Mouse (Mus musculus): ENCODE measurements around the gene Olfr1123. TPM values are rescaled to one million over a fixed set of nuclear protein-coding genes. Genes with fewer than 3 reads are reported as not detected.

Gene Olfr1123
- total RNA-seq (2012; rRNA removed) (not detected in 2 replicates), polyA plus RNA-seq (2012; ENCODE audit: insufficient read depth in 1 of 2, insufficient read length in 2 of 2, low read depth in 1 of 2, low replicate concordance in 2 of 2, missing spikeins in 1 of 2) (not detected)

- Histone ChIP-seq H3K27ac (ENCODE audit: control insufficient read depth, low read depth, low read length) (no peak within 1 kb of the TSS), H3K9me3 (replicated peaks; ENCODE audit: insufficient read depth, low read length) (no peaks in the 10 kb centered on the region), H3K36me3 (ENCODE audit: control insufficient read depth in 1 of 2, insufficient read depth in 2 of 2, low read length in 2 of 2) (no peaks in the 10 kb centered on the region), H3K79me2 (ENCODE audit: control insufficient read depth, insufficient read depth, low read length, poor library complexity) (no peaks in the 10 kb centered on the region), H3K9ac (ENCODE audit: control insufficient read depth, low read depth, low read length, poor library complexity, severe bottlenecking) (no peak within 1 kb of the TSS), H3K4me1 (ENCODE audit: control insufficient read depth in 1 of 2, insufficient read depth in 2 of 2, low read length in 2 of 2) (no peaks in the 10 kb centered on the region), H3K27me3 (ENCODE audit: control insufficient read depth in 1 of 2, insufficient read depth in 2 of 2, low read length in 2 of 2) (no peaks in the 10 kb centered on the region), H3K4me3 (ENCODE audit: control insufficient read depth in 1 of 2, insufficient read depth in 1 of 2, low read depth in 2 of 2, low read length in 2 of 2) (no peak within 1 kb of the TSS)
- TF ChIP-seq ZKSCAN1 (IDR thresholded peaks at IDR 0.05; ENCODE audit: low read depth, low read length) (no peak), CTCF (IDR thresholded peaks at IDR 0.05 in 2 of 3, conservative IDR thresholded peaks at IDR 0.05 in 1 of 3; ENCODE audit: control insufficient read depth in 1 of 3, insufficient read depth in 1 of 3, low read depth in 2 of 3, low read length in 3 of 3, poor library complexity in 1 of 3, severe bottlenecking in 1 of 3) (no peak), HCFC1 (IDR thresholded peaks at IDR 0.05; ENCODE audit: low read depth, low read length) (no peak), GATA1 (IDR thresholded peaks at IDR 0.05; ENCODE audit: low read depth, low read length) (no peak), ZC3H11A (IDR thresholded peaks at IDR 0.05; ENCODE audit: low read depth, low read length) (no peak), CHD1 (IDR thresholded peaks at IDR 0.05; ENCODE audit: low read depth, low read length) (no peak), SMC3 (IDR thresholded peaks at IDR 0.05; ENCODE audit: low read depth, low read length) (no peak), POLR2AphosphoS5 (IDR thresholded peaks at IDR 0.05; ENCODE audit: borderline replicate concordance, low read depth, low read length) (no peak), ZMIZ1 (IDR thresholded peaks at IDR 0.05; ENCODE audit: low read depth, low read length) (no peak), NELFE (IDR thresholded peaks at IDR 0.05; ENCODE audit: low read depth, low read length) (no peak), MYC (IDR thresholded peaks at IDR 0.05; ENCODE audit: low read depth, low read length) (no peak), TAL1 (IDR thresholded peaks at IDR 0.05; ENCODE audit: low read length) (no peak), USF1 (IDR thresholded peaks at IDR 0.05; ENCODE audit: low read depth, low read length) (no peak)
- no peak for DNase-seq (ENCODE audit: low read depth, low spot score)
Observed at GRCm38 (mm10) chr2:87416335-87416734, at the start of gene Olfr1123. Olfr1123 (plus strand) TSS chr2:87416635.

DNA sequence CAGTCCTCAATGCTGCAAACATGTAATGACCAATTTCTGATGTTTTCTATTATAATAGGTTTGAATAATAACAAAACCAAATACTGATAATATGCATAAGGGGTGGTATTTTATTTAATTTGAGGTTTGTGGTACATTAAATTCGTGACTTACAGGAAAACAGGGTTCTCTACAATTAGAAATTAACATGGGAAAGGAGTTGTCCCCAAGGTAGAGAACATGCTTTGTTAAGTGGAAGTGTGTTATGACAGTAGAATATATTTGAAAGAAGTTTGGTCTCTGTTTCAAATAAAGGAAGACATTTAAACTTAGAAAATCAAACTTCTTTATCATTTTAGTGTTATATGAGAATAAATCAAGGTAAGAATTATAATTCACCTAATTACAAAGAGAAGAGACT lies 46.8 kb upstream of the Olfr1123 start, which contains the start of gene Olfr1121:
Gene Olfr1121 (plus strand): TSS at position 301 of the 400 bp plus-strand sequence.
- H3K27me3 ChIP-seq (ENCODE audit: control insufficient read depth in 1 of 2, insufficient read depth in 2 of 2, low read length in 2 of 2) = no peaks in the 10 kb centered on the region
- H3K4me3 ChIP-seq (ENCODE audit: control insufficient read depth in 1 of 2, insufficient read depth in 1 of 2, low read depth in 2 of 2, low read length in 2 of 2) = no peak within 1 kb of the TSS
- no peak for TF ChIP-seq TBP (IDR thresholded peaks at IDR 0.05; ENCODE audit: low read depth, low read length)
- no peak for TF ChIP-seq USF1 (IDR thresholded peaks at IDR 0.05; ENCODE audit: low read depth, low read length)
- no peak for TF ChIP-seq USF2 (IDR thresholded peaks at IDR 0.05; ENCODE audit: borderline replicate concordance in 1 of 2, insufficient read depth in 1 of 2, low read depth in 1 of 2, low read length in 2 of 2)
- no peak for TF ChIP-seq NRF1 (IDR thresholded peaks at IDR 0.05; ENCODE audit: insufficient read depth, low read depth, low read length, poor library complexity, severe bottlenecking)
- TF ChIP-seq SMC3 (IDR thresholded peaks at IDR 0.05; ENCODE audit: low read depth, low read length) = no peak
- TF ChIP-seq MYB (IDR thresholded peaks at IDR 0.05; ENCODE audit: low read depth, low read length) = no peak
- TF ChIP-seq POLR2A (IDR thresholded peaks at IDR 0.05; ENCODE audit: control insufficient read depth in 1 of 2, insufficient read depth in 1 of 2, low read depth in 1 of 2, low read length in 2 of 2, poor library complexity in 1 of 2) = no peak
- TF ChIP-seq E2F4 (IDR thresholded peaks at IDR 0.05; ENCODE audit: borderline replicate concordance, low read depth, low read length) = no peak
- no peak for TF ChIP-seq BHLHE40 (IDR thresholded peaks at IDR 0.05; ENCODE audit: borderline replicate concordance, low read depth, low read length)
- no peak within 1 kb of the TSS for H3K27ac ChIP-seq (ENCODE audit: control insufficient read depth, low read depth, low read length)
- no peak within 1 kb of the TSS for H3K9ac ChIP-seq (ENCODE audit: control insufficient read depth, low read depth, low read length, poor library complexity, severe bottlenecking)
- no peak for DNase-seq (ENCODE audit: low read depth, low spot score)
- H3K36me3 ChIP-seq (ENCODE audit: control insufficient read depth in 1 of 2, insufficient read depth in 2 of 2, low read length in 2 of 2) = no peaks in the 10 kb centered on the region
- H3K9me3 ChIP-seq (replicated peaks; ENCODE audit: insufficient read depth, low read length) = no peaks in the 10 kb centered on the region
- H3K79me2 ChIP-seq (ENCODE audit: control insufficient read depth, insufficient read depth, low read length, poor library complexity) = no peaks in the 10 kb centered on the region
- H3K4me1 ChIP-seq (ENCODE audit: control insufficient read depth in 1 of 2, insufficient read depth in 2 of 2, low read length in 2 of 2) = no peaks in the 10 kb centered on the region
